Mouse (Mus musculus): ENCODE data around the gene Ogt. TPM values are rescaled to one million over a fixed set of nuclear protein-coding genes. Genes with fewer than 3 reads are reported as not detected.

Ogt gene
- total RNA-seq, 1 experiment: 76.5 TPM

DNA sequence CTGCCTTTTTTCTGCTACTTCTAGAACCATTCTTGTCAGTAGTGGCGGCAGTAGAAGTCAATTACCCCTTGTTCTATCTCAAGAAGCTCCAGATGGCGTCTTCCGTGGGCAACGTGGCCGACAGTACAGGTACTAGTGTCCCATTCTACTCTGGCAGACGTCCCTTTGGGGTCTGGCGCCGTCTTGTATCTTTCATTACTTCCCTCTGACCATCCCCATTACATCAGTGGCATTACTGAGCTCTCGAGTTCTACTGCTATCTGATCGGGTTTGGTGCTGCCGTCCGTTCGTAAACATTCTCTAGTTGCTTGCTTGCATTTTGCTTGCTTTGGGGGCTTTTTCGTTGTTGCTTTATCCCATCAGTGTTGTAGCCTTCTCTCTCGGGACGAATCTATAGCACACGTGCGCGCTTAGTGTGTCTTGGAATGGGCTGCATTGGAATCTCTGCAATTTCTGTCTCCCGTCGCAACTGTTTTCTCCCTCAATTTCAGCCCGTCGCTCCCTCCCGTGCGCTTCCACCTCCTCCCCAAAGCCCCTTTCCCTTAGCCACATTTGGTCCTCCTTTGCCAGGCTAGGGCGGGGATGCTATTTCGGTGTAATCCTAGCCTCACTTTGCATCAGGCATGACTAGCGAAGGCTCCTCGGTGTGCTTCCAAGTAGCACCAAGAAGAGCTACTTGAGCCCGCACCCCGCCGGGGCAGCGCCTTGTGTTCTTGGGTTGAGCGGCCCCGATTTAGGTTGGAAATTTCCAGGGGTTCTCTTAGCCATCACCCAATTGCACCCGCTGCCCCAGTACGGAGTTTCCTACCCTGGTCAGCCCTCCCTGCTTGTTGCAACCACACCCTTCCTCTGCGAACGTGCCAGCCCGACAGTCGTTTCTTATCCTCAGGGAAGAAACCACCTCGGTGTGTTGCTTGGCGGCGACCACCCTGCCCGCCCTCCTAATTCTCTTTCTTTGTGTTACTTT lies 617 bp downstream of the Ogt start:
- Histone ChIP-seq H3K4me3 (ENCODE audit: insufficient read depth in 1 of 2, low read depth in 1 of 2, low read length in 2 of 2, poor library complexity in 1 of 2, severe bottlenecking in 1 of 2) (peak overlapping the region; percentile 84 to 88), H3K9me3 (ENCODE audit: control insufficient read depth, insufficient read depth, low read depth, low read length) (no peaks in the 10 kb centered on the region), H3K36me3 (ENCODE audit: control insufficient read depth, insufficient read depth, low read length, poor library complexity, severe bottlenecking) (peaks cover 3% of the 10 kb centered on the region; the same call in 1 of the 2 replicates), H3K27ac (ENCODE audit: insufficient read depth, low read depth, low read length, poor library complexity, severe bottlenecking) (peak overlapping the region; percentile 88), H3K9ac (ENCODE audit: insufficient read depth, low read depth, low read length, poor library complexity, severe bottlenecking) (peak overlapping the region; percentile 91), H3K4me1 (ENCODE audit: control insufficient read depth in 2 of 2, insufficient read depth in 2 of 2, low read length in 2 of 2, poor library complexity in 1 of 2) (peaks cover 1 to 14% of the 10 kb centered on the region in 2 experiments; a peak in 3 of 4 replicates)
- no peak for TF ChIP-seq CHD2 (IDR thresholded peaks at IDR 0.05; ENCODE audit: low read depth, low read length)
- no peak for TF ChIP-seq MAFK (IDR thresholded peaks at IDR 0.05; ENCODE audit: insufficient read depth, low read depth, low read length)
- no peak for TF ChIP-seq ZNF384 (IDR thresholded peaks at IDR 0.05; ENCODE audit: low read depth, low read length)
- in situ Hi-C loops (cut with MboI; ENCODE audit: low sequenced_read_pairs in 2 of 2, unreplicated experiment in 2 of 2): no loop called here
- DNase-seq (ENCODE audit: low read depth, low spot score): no peak

DNA sequence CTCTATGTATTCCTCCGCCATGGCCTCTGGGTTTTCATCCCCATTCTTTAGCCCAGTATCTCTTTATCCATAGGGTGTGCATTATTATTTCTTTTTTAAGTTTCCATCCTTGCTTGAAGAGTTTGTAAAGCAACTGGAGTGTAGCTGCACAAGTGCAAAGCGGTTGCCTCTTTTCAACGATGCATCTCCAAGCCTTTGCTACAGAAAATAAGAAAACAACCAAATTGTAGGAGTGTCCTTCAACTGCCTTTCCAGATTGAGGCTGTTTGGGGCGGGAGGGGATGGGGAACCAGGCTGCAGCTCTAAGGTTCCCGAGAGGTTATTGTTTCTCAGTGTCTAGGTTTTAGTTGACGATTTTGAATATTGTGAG lies 1.3 kb downstream of the Ogt start:
- TF ChIP-seq ZNF384 (IDR thresholded peaks at IDR 0.05; ENCODE audit: low read depth, low read length) (no peak), MAFK (IDR thresholded peaks at IDR 0.05; ENCODE audit: insufficient read depth, low read depth, low read length) (no peak), HCFC1 (IDR thresholded peaks at IDR 0.05; ENCODE audit: borderline replicate concordance, insufficient read depth, low read length) (no peak), CHD2 (IDR thresholded peaks at IDR 0.05; ENCODE audit: low read depth, low read length) (no peak), ZC3H11A (IDR thresholded peaks at IDR 0.05; ENCODE audit: borderline replicate concordance, low read depth, low read length) (no peak)
- DNase-seq (ENCODE audit: low read depth, low spot score): no peak
- Histone ChIP-seq H3K4me3 (ENCODE audit: insufficient read depth in 1 of 2, low read depth in 1 of 2, low read length in 2 of 2, poor library complexity in 1 of 2, severe bottlenecking in 1 of 2) (peak overlapping the region; percentile 84 to 88), H3K9me3 (ENCODE audit: control insufficient read depth, insufficient read depth, low read depth, low read length) (no peaks in the 10 kb centered on the region), H3K27ac (ENCODE audit: insufficient read depth, low read depth, low read length, poor library complexity, severe bottlenecking) (peak overlapping the region; percentile 88; the same call in 1 of the 2 replicates), H3K9ac (ENCODE audit: insufficient read depth, low read depth, low read length, poor library complexity, severe bottlenecking) (peak overlapping the region; percentile 91), H3K36me3 (ENCODE audit: control insufficient read depth, insufficient read depth, low read length, poor library complexity, severe bottlenecking) (peaks cover 3% of the 10 kb centered on the region; the same call in 1 of the 2 replicates), H3K4me1 (ENCODE audit: control insufficient read depth in 2 of 2, insufficient read depth in 2 of 2, low read length in 2 of 2, poor library complexity in 1 of 2) (peaks cover 1 to 12% of the 10 kb centered on the region in 2 experiments; a peak in 3 of 4 replicates)
- in situ Hi-C loops (cut with MboI; ENCODE audit: low sequenced_read_pairs in 2 of 2, unreplicated experiment in 2 of 2): no loop called here

GRCm38 (mm10) chrX:101642091-101642490 lies 2.2 kb downstream of the Ogt start:
- in situ Hi-C loops (cut with MboI; ENCODE audit: low sequenced_read_pairs in 2 of 2, unreplicated experiment in 2 of 2): no loop called here
- no peak overlapping the region; the same call in 1 of the 2 replicates for H3K9ac ChIP-seq (ENCODE audit: insufficient read depth, low read depth, low read length, poor library complexity, severe bottlenecking)
- no peak for TF ChIP-seq HCFC1 (IDR thresholded peaks at IDR 0.05; ENCODE audit: borderline replicate concordance, insufficient read depth, low read length)
- no peak for TF ChIP-seq MAFK (IDR thresholded peaks at IDR 0.05; ENCODE audit: insufficient read depth, low read depth, low read length)
- TF ChIP-seq ZNF384 (IDR thresholded peaks at IDR 0.05; ENCODE audit: low read depth, low read length): no peak
- no peak for TF ChIP-seq CHD2 (IDR thresholded peaks at IDR 0.05; ENCODE audit: low read depth, low read length)
- TF ChIP-seq ZC3H11A (IDR thresholded peaks at IDR 0.05; ENCODE audit: borderline replicate concordance, low read depth, low read length): no peak
- DNase-seq (ENCODE audit: low read depth, low spot score): no peak
- no peaks in the 10 kb centered on the region for H3K9me3 ChIP-seq (ENCODE audit: control insufficient read depth, insufficient read depth, low read depth, low read length)
- peaks cover 1 to 7% of the 10 kb centered on the region in 2 experiments; a peak in 2 of 4 replicates for H3K4me1 ChIP-seq (ENCODE audit: control insufficient read depth in 2 of 2, insufficient read depth in 2 of 2, low read length in 2 of 2, poor library complexity in 1 of 2)
- peaks cover 3% of the 10 kb centered on the region; the same call in 1 of the 2 replicates for H3K36me3 ChIP-seq (ENCODE audit: control insufficient read depth, insufficient read depth, low read length, poor library complexity, severe bottlenecking)
- peak overlapping the region; percentile 53 to 84 for H3K4me3 ChIP-seq (ENCODE audit: insufficient read depth in 1 of 2, low read depth in 1 of 2, low read length in 2 of 2, poor library complexity in 1 of 2, severe bottlenecking in 1 of 2)
- H3K27ac ChIP-seq (ENCODE audit: insufficient read depth, low read depth, low read length, poor library complexity, severe bottlenecking): no peak overlapping the region

- no peak overlapping the region for H3K4me3 ChIP-seq (ENCODE audit: insufficient read depth in 1 of 2, low read depth in 1 of 2, low read length in 2 of 2, poor library complexity in 1 of 2, severe bottlenecking in 1 of 2)
- H3K4me1 ChIP-seq (ENCODE audit: control insufficient read depth in 2 of 2, insufficient read depth in 2 of 2, low read length in 2 of 2, poor library complexity in 1 of 2): 0 out of 4 replicates have a peak, but pooled peaks cover 0 to 2% of the 10 kb centered on the region in 2 experiments
- DNase-seq (ENCODE audit: low read depth, low spot score): no peak
- no peak for TF ChIP-seq ZNF384 (IDR thresholded peaks at IDR 0.05; ENCODE audit: low read depth, low read length)
- no peak for TF ChIP-seq HCFC1 (IDR thresholded peaks at IDR 0.05; ENCODE audit: borderline replicate concordance, insufficient read depth, low read length)
- no peak for TF ChIP-seq MAFK (IDR thresholded peaks at IDR 0.05; ENCODE audit: insufficient read depth, low read depth, low read length)
- TF ChIP-seq CHD2 (IDR thresholded peaks at IDR 0.05; ENCODE audit: low read depth, low read length): no peak
- no peak for TF ChIP-seq ZC3H11A (IDR thresholded peaks at IDR 0.05; ENCODE audit: borderline replicate concordance, low read depth, low read length)
- peaks cover 3% of the 10 kb centered on the region; the same call in 1 of the 2 replicates for H3K36me3 ChIP-seq (ENCODE audit: control insufficient read depth, insufficient read depth, low read length, poor library complexity, severe bottlenecking)
- in situ Hi-C loops (cut with MboI; ENCODE audit: low sequenced_read_pairs in 2 of 2, unreplicated experiment in 2 of 2): no loop called here
- no peak overlapping the region for H3K9ac ChIP-seq (ENCODE audit: insufficient read depth, low read depth, low read length, poor library complexity, severe bottlenecking)
- no peak overlapping the region for H3K27ac ChIP-seq (ENCODE audit: insufficient read depth, low read depth, low read length, poor library complexity, severe bottlenecking)
- no peaks in the 10 kb centered on the region for H3K9me3 ChIP-seq (ENCODE audit: control insufficient read depth, insufficient read depth, low read depth, low read length)
These were observed 5.4 kb downstream of the Ogt start for GRCm38 (mm10) chrX:101645286-101645685.
